Mouse (Mus musculus): ENCODE measurements around the gene Plin5.

DNA sequence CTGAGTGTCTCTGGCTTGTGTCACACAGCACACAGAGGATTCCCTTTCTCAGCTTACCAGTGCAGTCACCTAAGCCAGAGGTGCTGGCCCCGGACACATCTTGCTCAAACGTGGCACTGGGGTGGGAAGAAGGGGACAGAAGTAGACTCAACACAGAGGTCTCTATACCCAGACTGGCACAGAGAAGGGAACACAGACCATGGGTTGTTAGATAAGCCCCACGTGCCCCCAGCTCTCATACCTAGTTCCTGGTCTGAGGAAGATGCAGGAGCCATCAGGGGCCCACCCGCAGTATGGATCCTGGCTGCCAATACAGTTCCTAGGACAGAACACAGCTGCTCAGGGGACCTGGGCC lies 7.9 kb upstream of the Plin5 start:
- TF ChIP-seq POLR2A (IDR thresholded peaks at IDR 0.05; ENCODE audit: control insufficient read depth, extremely low read depth, insufficient read depth, low read length, poor library complexity) (no peak), CTCF (IDR thresholded peaks at IDR 0.05; ENCODE audit: borderline replicate concordance, control insufficient read depth, extremely low read depth, insufficient read depth, low read length, poor library complexity) (0 out of 2 replicates have a peak, but pooled peaks have one; percentile 0)

Data from thymus, adult 2 months (tissue).